8 mouse cellular contexts compared by ENCODE assay signal in the genomic region with DNA sequence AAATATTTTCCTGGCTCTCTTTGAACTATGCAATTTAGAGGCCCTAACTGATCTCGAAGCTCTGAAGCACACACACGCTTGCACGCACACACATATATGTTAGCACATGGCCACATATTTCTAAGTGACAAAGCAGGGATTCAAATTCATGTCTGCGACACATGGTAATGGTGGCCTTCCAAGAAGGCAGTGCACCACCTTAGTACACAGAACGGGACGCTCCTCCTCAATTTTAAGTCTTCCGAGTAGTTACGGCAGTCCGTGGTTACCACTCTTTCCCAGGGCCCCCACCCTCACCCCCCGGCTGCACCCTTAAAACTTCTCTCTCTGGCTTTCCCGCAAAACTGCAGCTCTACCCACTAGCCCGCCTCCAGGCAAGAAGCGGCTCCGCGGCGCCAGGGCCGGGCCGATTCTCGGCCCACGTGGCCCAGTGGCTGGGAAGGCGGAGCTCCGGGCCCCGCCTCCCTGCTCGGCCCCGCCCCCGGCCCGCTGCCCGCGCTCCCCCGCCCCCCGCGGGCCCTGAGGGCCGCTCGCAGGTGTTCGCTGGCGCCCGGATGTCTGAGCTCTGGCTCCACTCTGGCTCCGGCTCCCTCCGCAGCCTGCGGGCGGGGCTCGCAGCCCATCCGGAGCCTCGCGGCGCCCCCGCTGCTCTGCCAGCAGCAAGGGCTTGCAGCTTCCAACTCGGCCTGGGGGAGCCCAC. TPM values are rescaled to one million over a fixed set of nuclear protein-coding genes. Genes with fewer than 3 reads are reported as not detected.
DNase-seq lines count a peak whose midpoint lies in the region; TF ChIP-seq lines count a peak whose summit lies in the region.

No protein-coding gene starts in this region.

- peak overlapping the region; percentile 83 for H3K9ac ChIP-seq in liver, adult 2 months (ENCODE audit: low read depth, low read length)

- peaks cover 12% of the 10 kb centered on the region for H3K4me1 ChIP-seq in liver, adult 2 months (ENCODE audit: control insufficient read depth, insufficient read depth, low read length)

- no peaks in the 10 kb centered on the region for H3K27me3 ChIP-seq in liver, adult 2 months (ENCODE audit: control insufficient read depth, insufficient read depth, low read length)
- H3K27me3 ChIP-seq in myocyte (ENCODE audit: control insufficient read depth, insufficient read depth, insufficient read length) = no peaks in the 10 kb centered on the region
- no peaks in the 10 kb centered on the region for H3K27me3 ChIP-seq in splenic B cell, adult 2 months (ENCODE audit: control insufficient read depth, insufficient read depth, low read length, poor library complexity, severe bottlenecking)

- 2% methylated on average over 47 of the region's 48 CpGs for WGBS in liver, adult 2 months

- TF ChIP-seq CTCF in liver, adult 2 months (IDR thresholded peaks at IDR 0.05; ENCODE audit: low read depth, low read length) = no peak

- peak; percentile 44 for DNase-seq in cerebellum, adult 11-12 months
- no peak for DNase-seq in cerebellum, adult 9-10 months
- peak; percentile 93 for DNase-seq in embryo, embryonic 9.5 days (ENCODE audit: extremely low spot score)
- DNase-seq in gastrocnemius, postnatal 4 days (ENCODE audit: low spot score in 2 of 2) = peak; percentile 85 to 86
- DNase-seq in kidney, adult 11 months = peak; percentile 90
- peak; percentile 71 for DNase-seq in liver, adult 2 months (ENCODE audit: extremely low read depth, low read depth, low spot score)
- peak; percentile 92 for DNase-seq in splenic B cell, adult 2 months (ENCODE audit: low read depth, low spot score)

- no peak overlapping the region for H3ac ChIP-seq in myocyte (ENCODE audit: control insufficient read depth, insufficient read length)

- peak overlapping the region; percentile 55 for H3K4me3 ChIP-seq in liver, adult 2 months (ENCODE audit: insufficient read depth, low read depth, low read length)
- peak overlapping the region; percentile 44 for H3K4me3 ChIP-seq in myocyte

- peak overlapping the region; percentile 95 for H3K27ac ChIP-seq in liver, adult 2 months (replicated peaks; ENCODE audit: insufficient read depth, low read depth, low read length)

- H3K4me2 ChIP-seq in myocyte (ENCODE audit: low read depth) = peak overlapping the region; percentile 99

- peaks cover 4% of the 10 kb centered on the region; the same call in 1 of the 2 replicates for H3K79me2 ChIP-seq in liver, adult 2 months (ENCODE audit: control insufficient read depth, insufficient read depth, low read length)
- peaks cover 18% of the 10 kb centered on the region for H3K79me2 ChIP-seq in myocyte (ENCODE audit: control insufficient read depth, insufficient read depth)

- peaks cover 3% of the 10 kb centered on the region; the same call in 1 of the 2 replicates for H3K36me3 ChIP-seq in liver, adult 2 months (ENCODE audit: control insufficient read depth, insufficient read depth, low read length)
- no peaks in the 10 kb centered on the region for H3K36me3 ChIP-seq in myocyte (ENCODE audit: control insufficient read depth, insufficient read depth)
- peaks cover 8% of the 10 kb centered on the region; the same call in 1 of the 2 replicates for H3K36me3 ChIP-seq in splenic B cell, adult 2 months (ENCODE audit: control insufficient read depth, insufficient read depth, low read length, poor library complexity, severe bottlenecking)

- TF ChIP-seq POLR2A in liver, adult 2 months (IDR thresholded peaks at IDR 0.05; ENCODE audit: extremely low read depth, insufficient read depth, low read length) = peak; percentile 76
- peak; percentile 50 for TF ChIP-seq POLR2A in myocyte (IDR thresholded peaks at IDR 0.05; ENCODE audit: insufficient read length, low read depth)

TF ChIP-seq in myocyte, 11 proteins besides CTCF, POLR2A, EP300 and RAD21:
- TF ChIP-seq MYOD1 (IDR thresholded peaks at IDR 0.05; ENCODE audit: control insufficient read depth in 1 of 3, insufficient read length in 2 of 3, low read depth in 2 of 3) (peak in 1 of 3 experiments; percentile 28), MYOG (IDR thresholded peaks at IDR 0.05; ENCODE audit: control insufficient read depth in 1 of 3, insufficient read depth in 1 of 3, insufficient read length in 2 of 3, low read depth in 2 of 3) (peak in 1 of 3 experiments; percentile 55), POLR2AphosphoS2 (IDR thresholded peaks at IDR 0.05; ENCODE audit: insufficient read length, low read depth) (peak; percentile 40), TCF12 (IDR thresholded peaks at IDR 0.05; ENCODE audit: insufficient read depth, poor library complexity, severe bottlenecking) (no peak), TCF3 (IDR thresholded peaks at IDR 0.05; ENCODE audit: insufficient read length, low read depth) (no peak), CEBPB (IDR thresholded peaks at IDR 0.05; ENCODE audit: insufficient read depth, poor library complexity, severe bottlenecking) (no peak), USF1 (IDR thresholded peaks at IDR 0.05; ENCODE audit: low read depth) (peak; percentile 79), E2F4 (IDR thresholded peaks at IDR 0.05; ENCODE audit: insufficient read depth) (no peak), SRF (IDR thresholded peaks at IDR 0.05; ENCODE audit: control insufficient read depth, insufficient read length, low read depth) (no peak), MAX (IDR thresholded peaks at IDR 0.05; ENCODE audit: low read depth) (no peak), REST (IDR thresholded peaks at IDR 0.05; ENCODE audit: insufficient read depth, insufficient read length) (no peak)

RNA-seq across cellular contexts. Expression of gene Id3, which starts 4.3 kb away (rescaled TPM):
- 10 to 100 TPM; 51.3 to 59.3 TPM for total RNA-seq in gastrocnemius, postnatal 4 days (2021)
- 33.2 and 47.4 TPM in 2 replicates for total RNA-seq in liver, adult 2 months (2014; rRNA removed)
- polyA plus RNA-seq in liver, adult 2 months (2012; rRNA removed) = 181 and 274 TPM in 2 replicates
- 15.2 TPM for polyA plus RNA-seq in myocyte (2012; fragmentation: generic; extraction: Trizol)

RNA-seq across cellular contexts. Expression of gene E2f2, which starts 24.6 kb away (rescaled TPM):
- total RNA-seq in gastrocnemius, postnatal 4 days (2021) = 10 to 100 TPM; 18.4 to 19.4 TPM
- total RNA-seq in liver, adult 2 months (2014; rRNA removed) = 0.40 and 0.46 TPM in 2 replicates
- 0.75 and 0.76 TPM in 2 replicates for polyA plus RNA-seq in liver, adult 2 months (2012; rRNA removed)
- 56.3 TPM for polyA plus RNA-seq in myocyte (2012; fragmentation: generic; extraction: Trizol)

RNA-seq across cellular contexts. Expression of gene Asap3, which starts 58.6 kb away (rescaled TPM):
- 10 to 100 TPM; 12.2 to 13.4 TPM for total RNA-seq in gastrocnemius, postnatal 4 days (2021)
- total RNA-seq in liver, adult 2 months (2014; rRNA removed) = 3.3 and 5.6 TPM in 2 replicates
- 5.2 and 5.8 TPM in 2 replicates for polyA plus RNA-seq in liver, adult 2 months (2012; rRNA removed)
- 3.9 TPM for polyA plus RNA-seq in myocyte (2012; fragmentation: generic; extraction: Trizol)

Comparison
In these comparisons a context has a peak if more than half of its experiments do, and no peak if none do; other contexts are left out.
1. RNA of gene E2f2, which starts 24.6 kb away (total RNA-seq): 18.4 to 19.4 TPM in gastrocnemius, postnatal 4 days; 0.40 to 0.46 TPM in liver, adult 2 months; every median in the first group is over 10 times any median in the second.